In genomic region chr12:76132591-76132990, GRCm38 (mm10) we compare ENCODE assay signal across 31 mouse cellular contexts. TPM values are rescaled to one million over a fixed set of nuclear protein-coding genes. Genes with fewer than 3 reads are reported as not detected.
DNase-seq lines count a peak whose midpoint lies in the region; ATAC-seq lines count a peak whose summit lies in the region.
"Had no signal": no experiment of that assay in that cellular context is flagged by ENCODE, and none has a peak within 500 bp of the region (broad histone marks: within the 10 kb centered on the region; RNA-seq: fewer than 3 reads in every experiment).

No protein-coding gene starts in this region.

- no peak for DNase-seq in heart, postnatal 14 days
- DNase-seq in ES-CJ7 (ENCODE audit: low read depth, low spot score) = peak; percentile 17
- peak; percentile 51 for DNase-seq in lung, postnatal 25 days (ENCODE audit: low spot score)
- no peak for DNase-seq in adrenal gland, postnatal 14 days
- DNase-seq: adrenal gland, adult 2 months; cerebellum, adult 2 months; cerebellum, postnatal 14 days; gastrocnemius, postnatal 14 days; kidney, adult 18-20 months; kidney, postnatal 4 days; liver, embryonic 13.5 days; right cerebral cortex, postnatal 4 days; thymus, adult 18-20 months; thymus, postnatal 36 days had no signal

- H3K36me3 ChIP-seq in heart, embryonic 15.5 days = no peaks in the 10 kb centered on the region
- no peaks in the 10 kb centered on the region for H3K36me3 ChIP-seq in lung, embryonic 15.5 days
- H3K36me3 ChIP-seq: forebrain, embryonic 12.5 days; heart, embryonic 12.5 days; limb, embryonic 13.5 days; liver, embryonic 13.5 days; neural tube, embryonic 13.5 days had no signal

- no peak overlapping the region for H3K4me2 ChIP-seq in heart, embryonic 15.5 days
- no peak overlapping the region for H3K4me2 ChIP-seq in lung, embryonic 15.5 days
- H3K4me2 ChIP-seq: forebrain, embryonic 12.5 days; heart, embryonic 12.5 days; limb, embryonic 13.5 days; liver, embryonic 13.5 days; midbrain, embryonic 11.5 days; neural tube, embryonic 13.5 days had no signal

- intact Hi-C loops in heart, postnatal 14 days (cut with DNase I) = no loop called here

- peak; percentile 31; the same call in 1 of the 2 replicates for ATAC-seq in heart, embryonic 15.5 days (replicated peaks; ENCODE audit: insufficient number of reproducible peaks, insufficient read depth, low FRiP score, low read depth)
- ATAC-seq in lung, embryonic 15.5 days (ENCODE audit: borderline replicate concordance, extremely low read depth, low FRiP score, low TSS enrichment) = peak; percentile 88
- ATAC-seq in monocyte, adult 5-6 weeks (replicated peaks; ENCODE audit: insufficient number of reproducible peaks, low FRiP score, low TSS enrichment, poor library complexity, severe bottlenecking) = no peak
- ATAC-seq: activated CD4-positive, CD25-positive, alpha-beta regulatory T cell, adult 4 months; hindbrain, embryonic 16.5 days had no signal

- peaks cover 3% of the 10 kb centered on the region; the same call in 1 of the 2 replicates for H3K4me1 ChIP-seq in heart, embryonic 15.5 days (replicated peaks)
- H3K4me1 ChIP-seq in lung, embryonic 15.5 days = peaks cover 25% of the 10 kb centered on the region; the same call in 1 of the 2 replicates
- H3K4me1 ChIP-seq: liver, embryonic 13.5 days; neural tube, embryonic 13.5 days had no signal

- no peaks in the 10 kb centered on the region for H3K27me3 ChIP-seq in heart, embryonic 15.5 days
- H3K27me3 ChIP-seq in lung, embryonic 15.5 days = no peaks in the 10 kb centered on the region
- H3K27me3 ChIP-seq: forebrain, embryonic 12.5 days; heart, embryonic 12.5 days; limb, embryonic 13.5 days; liver, embryonic 13.5 days; neural tube, embryonic 13.5 days had no signal

- H3K9ac ChIP-seq in heart, embryonic 15.5 days = no peak overlapping the region
- no peak overlapping the region for H3K9ac ChIP-seq in lung, embryonic 15.5 days
- H3K9ac ChIP-seq: forebrain, embryonic 12.5 days; heart, embryonic 12.5 days; limb, embryonic 13.5 days; liver, embryonic 13.5 days; neural tube, embryonic 13.5 days had no signal

- no peak overlapping the region for H3K27ac ChIP-seq in heart, embryonic 15.5 days
- H3K27ac ChIP-seq in lung, embryonic 15.5 days = no peak overlapping the region
- H3K27ac ChIP-seq: forebrain, embryonic 12.5 days; kidney, postnatal 0 days; limb, embryonic 13.5 days; liver, embryonic 13.5 days; neural tube, embryonic 13.5 days; stomach, postnatal 0 days had no signal

- H3K4me3 ChIP-seq in heart, embryonic 15.5 days = no peak overlapping the region
- H3K4me3 ChIP-seq in lung, embryonic 15.5 days = no peak overlapping the region
- H3K4me3 ChIP-seq: erythroblast, embryonic 14.5 days; forebrain, embryonic 12.5 days; heart, embryonic 12.5 days; limb, embryonic 13.5 days; liver, embryonic 13.5 days; neural tube, embryonic 13.5 days had no signal

- 58% methylated on average over 4 of the region's 4 CpGs for WGBS in heart, embryonic 15.5 days
- WGBS in lung, embryonic 15.5 days = 51% methylated on average over 4 of the region's 4 CpGs

- H3K9me3 ChIP-seq in heart, embryonic 15.5 days (replicated peaks) = no peaks in the 10 kb centered on the region
- no peaks in the 10 kb centered on the region for H3K9me3 ChIP-seq in lung, embryonic 15.5 days
- H3K9me3 ChIP-seq: forebrain, embryonic 12.5 days; heart, embryonic 12.5 days; limb, embryonic 13.5 days; liver, embryonic 13.5 days; neural tube, embryonic 13.5 days had no signal

RNA-seq across cellular contexts. Expression of gene Esr2, which starts 44.5 kb away (rescaled TPM):
- polyA plus RNA-seq in heart, embryonic 15.5 days (2015; fragmentation: Nextera tagmentation; extraction: Ambion mirVana) = 0.24 and 0.28 TPM in 2 replicates
- total RNA-seq in heart, postnatal 14 days (2021) = not detected
- 0.34 TPM in 2 replicates for polyA plus RNA-seq in lung, embryonic 15.5 days (2015; fragmentation: Nextera tagmentation; extraction: Ambion mirVana)
- total RNA-seq in adrenal gland, postnatal 14 days (2021) = not detected in 2 replicates
- total RNA-seq in monocyte, adult 5-6 weeks (2017) = not detected in 3 replicates
- total RNA-seq: adrenal gland, adult 2 months; gastrocnemius, postnatal 14 days; granulocyte monocyte progenitor cell, adult 5-6 weeks; megakaryocyte, adult 5-6 weeks had no signal
- polyA plus RNA-seq: activated CD4-positive, CD25-positive, alpha-beta regulatory T cell, adult 4 months; adrenal gland, adult 2 months; embryonic facial prominence, embryonic 14.5 days; erythroblast, embryonic 14.5 days; intestine, embryonic 14.5 days had no signal

Comparison
In these comparisons a context has a peak if more than half of its experiments do, and no peak if none do; other contexts are left out.
1. DNase-seq: peak in ES-CJ7 (single experiment) and lung, postnatal 25 days (single experiment); none in heart, postnatal 14 days (0 of 2) and adrenal gland, postnatal 14 days (single experiment).